Mouse (Mus musculus) brain, embryonic 14.5 days (tissue): ENCODE measurements around the gene Zfp93. TPM values are rescaled to one million over a fixed set of nuclear protein-coding genes. Genes with fewer than 3 reads are reported as not detected.
"Not testable (repeated sequence)": the region's sequence is repeated elsewhere in the genome, so short reads cannot be mapped to it uniquely, and the experiment has no call there.

Experiments
- DNase-seq: peaks from one replicate; pipeline ENCODE4 v3.0.0-alpha.2; 2011; ENCODE audit warnings: low read depth
- CTCF ChIP-seq: fragments of 200-500 bp; IDR thresholded peaks from 2 replicates; pipeline ENCODE4 v1.5.1; 2012; ENCODE audit warnings: inconsistent platforms, mild to moderate bottlenecking, moderate library complexity, borderline replicate concordance; ENCODE audit not compliant: insufficient read depth, insufficient read length; ENCODE audit errors: extremely low read depth
- POLR2A ChIP-seq: fragments of 200-500 bp; IDR thresholded peaks from 2 replicates; pipeline ENCODE4 v1.6.1; 2012; ENCODE audit warnings: mild to moderate bottlenecking, inconsistent platforms, borderline replicate concordance; ENCODE audit not compliant: poor library complexity, insufficient read depth, insufficient read length, severe bottlenecking; ENCODE audit errors: extremely low read depth
- polyA plus RNA-seq: library from polyadenylated mRNA; depleted of rRNA; stranded (reverse); fragments of >200 nt; gene quantifications from 2 replicates; pipeline ENCODE4 v1.2.3, GENCODE M21; 2012

The Zfp93 gene
- polyA plus RNA-seq, 1 experiment: 7.4 TPM

- TF ChIP-seq POLR2A: no peak
- no peak for DNase-seq
Observed at GRCm38 (mm10) chr7:24271191-24271590, 971 bp downstream of the Zfp93 start.

DNA sequence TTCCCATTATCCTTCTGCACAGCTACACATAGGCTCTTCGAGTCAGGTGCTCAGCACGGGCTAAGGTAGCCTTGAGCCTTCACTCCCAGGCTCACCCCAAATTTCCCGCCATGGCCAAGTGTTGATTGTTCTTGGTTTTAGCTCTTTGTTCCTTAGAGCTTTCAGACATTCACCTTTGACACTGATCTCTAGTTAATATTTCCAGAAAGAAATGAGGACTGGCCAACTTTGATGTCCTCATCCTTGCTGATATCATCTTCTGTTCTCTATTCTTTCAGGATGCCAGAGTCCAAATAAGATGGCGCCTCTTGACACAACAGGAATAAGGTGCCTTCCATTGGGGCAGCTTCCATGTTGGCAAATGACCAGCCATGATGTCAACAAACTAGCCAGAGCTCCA lies 4.2 kb downstream of the Zfp93 start:
- no peak for DNase-seq
- TF ChIP-seq POLR2A (no peak), CTCF (no peak)

- DNase-seq: not testable (repeated sequence)
Observed at GRCm38 (mm10) chr7:24278771-24279170, 8.6 kb downstream of the Zfp93 start.

DNA sequence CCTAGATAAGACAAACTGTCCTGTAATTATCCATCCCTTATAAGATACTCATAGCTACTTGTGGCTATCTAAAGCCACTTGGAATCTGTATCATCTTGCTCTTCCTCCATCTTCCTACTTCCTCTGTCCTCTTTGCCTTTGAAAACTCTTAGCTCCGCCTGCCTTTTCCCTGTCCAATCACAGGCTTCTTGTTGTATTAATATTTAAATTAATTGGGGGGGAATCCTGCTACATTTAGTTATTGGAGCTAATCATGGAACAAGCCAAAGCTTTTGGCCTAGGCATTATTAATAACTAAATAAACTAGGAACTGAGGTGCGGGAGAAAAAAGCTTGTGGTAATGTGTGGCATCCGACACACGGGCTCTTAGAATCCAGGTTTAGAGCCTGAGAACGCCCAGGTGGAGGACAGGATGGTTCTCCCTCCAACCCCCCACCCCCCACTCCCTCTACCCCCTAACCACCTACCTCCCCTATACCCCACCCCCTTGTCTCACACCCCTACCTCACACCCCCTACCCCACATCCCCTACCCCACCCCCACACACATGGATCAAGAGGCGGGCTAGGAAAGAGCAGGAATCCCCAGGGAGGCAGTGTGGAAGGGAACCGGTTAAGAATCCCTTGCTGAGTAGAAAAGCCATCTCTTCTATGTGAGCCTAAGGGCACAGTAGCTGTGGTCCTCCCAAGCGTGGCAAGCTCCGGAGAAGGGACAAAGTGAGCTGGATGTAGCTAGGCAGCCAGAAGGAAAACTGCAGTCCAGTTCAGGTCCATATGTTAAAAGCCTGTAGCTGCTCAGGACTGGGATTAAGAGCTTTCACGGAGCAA lies 10.0 kb downstream of the Zfp93 start:
- no peak for TF ChIP-seq CTCF
- no peak for TF ChIP-seq POLR2A
- no peak for DNase-seq

DNA sequence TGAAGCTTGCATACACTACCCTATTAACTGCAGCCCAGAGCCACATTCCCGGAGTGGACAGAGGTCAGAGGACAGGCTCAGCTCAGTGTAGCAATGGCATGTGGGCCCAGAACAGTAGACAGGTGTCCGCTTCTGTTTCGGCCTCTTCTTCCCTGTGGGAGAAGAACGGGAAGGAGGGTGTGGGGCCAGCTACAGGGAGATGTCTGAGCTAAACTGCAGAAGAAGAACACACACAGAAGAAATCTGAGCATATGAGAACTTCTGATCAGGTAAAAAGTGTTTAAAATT lies 10.6 kb downstream of the Zfp93 start:
- no peak for DNase-seq
- TF ChIP-seq POLR2A (no peak), CTCF (no peak)

GRCm38 (mm10) chr7:24286090-24286489 lies 15.9 kb downstream of the Zfp93 start:
- no peak for DNase-seq
- TF ChIP-seq CTCF: 0 out of 2 replicates have a peak, but pooled peaks have one; percentile 9
- no peak for TF ChIP-seq POLR2A

DNA sequence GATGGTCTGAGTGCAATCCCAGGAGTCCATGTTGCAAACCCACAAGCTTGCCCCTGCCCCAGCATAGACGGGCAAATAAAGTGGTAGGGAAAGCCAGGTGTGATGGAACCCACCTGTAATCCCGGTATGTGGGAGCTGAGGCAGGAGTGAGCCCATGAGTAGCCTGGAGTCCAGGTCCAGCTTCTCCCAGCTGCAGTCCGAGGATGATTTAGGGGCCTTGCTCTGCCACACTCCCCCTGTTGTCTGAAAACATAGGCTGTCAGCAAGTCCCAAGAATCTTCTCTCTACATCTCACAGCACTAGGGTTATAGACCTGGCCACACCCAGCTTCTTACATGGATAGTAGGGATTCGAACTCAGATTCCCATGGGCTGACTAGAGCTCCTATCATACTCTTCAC lies 16.7 kb downstream of the Zfp93 start:
- no peak for DNase-seq
- TF ChIP-seq POLR2A: no peak
- no peak for TF ChIP-seq CTCF

- DNase-seq: no peak
Observed at GRCm38 (mm10) chr7:24287670-24288069, 17.4 kb downstream of the Zfp93 start.

GRCm38 (mm10) chr7:24288512-24288911 lies 18.3 kb downstream of the Zfp93 start:
- TF ChIP-seq POLR2A: no peak
- no peak for TF ChIP-seq CTCF
- peak; percentile 22 for DNase-seq

More at GRCm38 (mm10) chr7:24287670-24288069, 17.4 kb downstream of the Zfp93 start:
- TF ChIP-seq CTCF (no peak), POLR2A (no peak)

DNA sequence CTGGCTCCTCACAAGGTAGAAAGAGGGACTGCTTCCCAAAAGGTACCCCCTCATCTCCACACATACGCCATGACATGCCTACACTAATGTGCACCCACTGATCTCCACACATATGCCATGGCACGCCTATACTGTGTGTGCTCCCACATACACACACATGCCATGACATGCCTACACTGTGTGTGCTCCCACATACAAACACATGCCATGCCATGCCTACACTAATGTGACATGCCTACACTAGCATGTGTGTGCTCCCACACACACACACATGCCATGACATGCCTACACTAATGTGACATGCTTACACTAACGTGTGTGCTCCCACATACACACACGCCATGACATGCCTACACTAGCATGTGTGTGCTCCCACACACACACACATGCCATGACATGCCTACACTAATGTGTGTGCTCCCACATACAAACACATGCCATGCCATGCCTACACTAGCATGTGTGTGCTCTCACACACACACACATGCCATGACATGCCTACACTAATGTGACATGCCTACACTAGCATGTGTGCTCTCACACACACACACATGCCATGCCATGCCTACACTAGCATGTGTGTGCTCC lies 20.0 kb downstream of the Zfp93 start:
- DNase-seq: no peak
- TF ChIP-seq CTCF (no peak), POLR2A (no peak)

- no peak for TF ChIP-seq POLR2A
- no peak for TF ChIP-seq CTCF
- no peak for DNase-seq
Observed at GRCm38 (mm10) chr7:24291387-24292090, 21.3 kb downstream of the Zfp93 start.

- TF ChIP-seq CTCF (no peak), POLR2A (no peak)
- DNase-seq: no peak
Observed at GRCm38 (mm10) chr7:24293061-24293851, 23.0 kb downstream of the Zfp93 start.

- TF ChIP-seq CTCF (no peak), POLR2A (no peak)
- DNase-seq: no peak
Observed at GRCm38 (mm10) chr7:24294763-24295162, 24.5 kb downstream of the Zfp93 start.
